Mouse (Mus musculus): ENCODE measurements around the gene Erc2. TPM values are rescaled to one million over a fixed set of nuclear protein-coding genes. Genes with fewer than 3 reads are reported as not detected.
A peak's percentile ranks its signal among the peaks of the same experiment; 100 is the strongest.

Gene Erc2
- polyA plus RNA-seq, 1 experiment from 2014 or later = 33.1 TPM

GRCm38 (mm10) chr14:27987422-27987821 lies 365.2 kb downstream of the Erc2 start:
- Histone ChIP-seq H3K4me1 (no peaks in the 10 kb centered on the region), H3K4me3 (no peak overlapping the region), H3K9me3 (no peaks in the 10 kb centered on the region), H3K27me3 (replicated peaks) (no peaks in the 10 kb centered on the region), H3K4me2 (replicated peaks) (no peak overlapping the region), H3K27ac (no peak overlapping the region), H3K9ac (no peak overlapping the region), H3K36me3 (no peaks in the 10 kb centered on the region)
- ATAC-seq (ENCODE audit: low FRiP score, low read depth) = no peak
- 94% methylated on average over 1 of the region's 1 CpGs for WGBS

GRCm38 (mm10) chr14:27998551-27998950 lies 376.3 kb downstream of the Erc2 start:
- Histone ChIP-seq H3K9me3 (no peaks in the 10 kb centered on the region), H3K27me3 (replicated peaks) (no peaks in the 10 kb centered on the region), H3K4me2 (replicated peaks) (no peak overlapping the region), H3K4me3 (no peak overlapping the region), H3K9ac (no peak overlapping the region), H3K36me3 (no peaks in the 10 kb centered on the region), H3K27ac (no peak overlapping the region), H3K4me1 (no peaks in the 10 kb centered on the region)
- WGBS = 66% methylated on average over 3 of the region's 3 CpGs
- ATAC-seq (ENCODE audit: low FRiP score, low read depth) = no peak

- no peaks in the 10 kb centered on the region for H3K4me1 ChIP-seq
- H3K27ac ChIP-seq = no peak overlapping the region
- ATAC-seq (ENCODE audit: low FRiP score, low read depth) = no peak
- 58% methylated on average over 4 of the region's 4 CpGs for WGBS
- no peaks in the 10 kb centered on the region for H3K9me3 ChIP-seq
- H3K27me3 ChIP-seq (replicated peaks) = no peaks in the 10 kb centered on the region
- H3K9ac ChIP-seq = no peak overlapping the region
- no peak overlapping the region for H3K4me3 ChIP-seq
- H3K36me3 ChIP-seq = no peaks in the 10 kb centered on the region
- H3K4me2 ChIP-seq (replicated peaks) = no peak overlapping the region
These were observed 381.8 kb downstream of the Erc2 start for GRCm38 (mm10) chr14:28004023-28004422.

- H3K27ac ChIP-seq = no peak overlapping the region
- no peaks in the 10 kb centered on the region for H3K27me3 ChIP-seq (replicated peaks)
- H3K4me1 ChIP-seq = no peaks in the 10 kb centered on the region
- H3K36me3 ChIP-seq = no peaks in the 10 kb centered on the region
- no peaks in the 10 kb centered on the region for H3K9me3 ChIP-seq
- H3K9ac ChIP-seq = no peak overlapping the region
- H3K4me3 ChIP-seq = no peak overlapping the region
- no peak for ATAC-seq (ENCODE audit: low FRiP score, low read depth)
- WGBS = 88% methylated on average over 10 of the region's 10 CpGs
- no peak overlapping the region for H3K4me2 ChIP-seq (replicated peaks)
These were observed 388.5 kb downstream of the Erc2 start for GRCm38 (mm10) chr14:28010536-28011280.

GRCm38 (mm10) chr14:28023199-28023598 lies 401.0 kb downstream of the Erc2 start:
- 92% methylated on average over 6 of the region's 6 CpGs for WGBS
- Histone ChIP-seq H3K9ac (no peak overlapping the region), H3K4me1 (no peaks in the 10 kb centered on the region), H3K9me3 (no peaks in the 10 kb centered on the region), H3K36me3 (no peaks in the 10 kb centered on the region), H3K4me2 (replicated peaks) (no peak overlapping the region), H3K27me3 (replicated peaks) (no peaks in the 10 kb centered on the region), H3K27ac (no peak overlapping the region), H3K4me3 (no peak overlapping the region)
- no peak for ATAC-seq (ENCODE audit: low FRiP score, low read depth)

GRCm38 (mm10) chr14:28030870-28031269 lies 408.6 kb downstream of the Erc2 start:
- no peak for ATAC-seq (ENCODE audit: low FRiP score, low read depth)
- Histone ChIP-seq H3K4me3 (no peak overlapping the region), H3K4me1 (no peaks in the 10 kb centered on the region), H3K36me3 (no peaks in the 10 kb centered on the region), H3K27ac (no peak overlapping the region), H3K27me3 (replicated peaks) (no peaks in the 10 kb centered on the region), H3K4me2 (replicated peaks) (no peak overlapping the region), H3K9ac (no peak overlapping the region), H3K9me3 (no peaks in the 10 kb centered on the region)
- whole genome bisulfite sequencing = 57% methylated on average over 1 of the region's 1 CpGs

GRCm38 (mm10) chr14:28035013-28035412 lies 412.8 kb downstream of the Erc2 start:
- no peak overlapping the region for H3K9ac ChIP-seq
- no peak overlapping the region for H3K27ac ChIP-seq
- H3K4me3 ChIP-seq = no peak overlapping the region
- no peaks in the 10 kb centered on the region for H3K4me1 ChIP-seq
- no peak overlapping the region for H3K4me2 ChIP-seq (replicated peaks)
- H3K27me3 ChIP-seq (replicated peaks) = no peaks in the 10 kb centered on the region
- ATAC-seq (ENCODE audit: low FRiP score, low read depth) = no peak
- no peaks in the 10 kb centered on the region for H3K9me3 ChIP-seq
- 84% methylated on average over 2 of the region's 2 CpGs for WGBS
- no peaks in the 10 kb centered on the region for H3K36me3 ChIP-seq

- 44% methylated on average over 4 of the region's 4 CpGs for WGBS
- no peaks in the 10 kb centered on the region for H3K36me3 ChIP-seq
These were observed 420.9 kb downstream of the Erc2 start for GRCm38 (mm10) chr14:28043095-28043494.

GRCm38 (mm10) chr14:28051646-28052045 lies 429.4 kb downstream of the Erc2 start:
- Histone ChIP-seq H3K9ac (no peak overlapping the region), H3K27me3 (replicated peaks) (no peaks in the 10 kb centered on the region), H3K36me3 (no peaks in the 10 kb centered on the region), H3K4me3 (no peak overlapping the region), H3K4me2 (replicated peaks) (no peak overlapping the region), H3K27ac (no peak overlapping the region), H3K4me1 (no peaks in the 10 kb centered on the region), H3K9me3 (no peaks in the 10 kb centered on the region)
- WGBS = 54% methylated on average over 5 of the region's 5 CpGs
- ATAC-seq (ENCODE audit: low FRiP score, low read depth) = no peak

More at GRCm38 (mm10) chr14:28043095-28043494, 420.9 kb downstream of the Erc2 start:
- no peak overlapping the region for H3K9ac ChIP-seq
- H3K4me3 ChIP-seq = no peak overlapping the region
- H3K4me1 ChIP-seq = peaks cover 9% of the 10 kb centered on the region
- no peaks in the 10 kb centered on the region for H3K9me3 ChIP-seq
- no peak overlapping the region for H3K4me2 ChIP-seq (replicated peaks)
- no peaks in the 10 kb centered on the region for H3K27me3 ChIP-seq (replicated peaks)
- ATAC-seq (ENCODE audit: low FRiP score, low read depth) = no peak
- H3K27ac ChIP-seq = no peak overlapping the region

GRCm38 (mm10) chr14:28057159-28057884 lies 435.1 kb downstream of the Erc2 start:
- Histone ChIP-seq H3K9me3 (no peaks in the 10 kb centered on the region), H3K9ac (no peak overlapping the region), H3K4me3 (no peak overlapping the region), H3K27me3 (replicated peaks) (no peaks in the 10 kb centered on the region), H3K36me3 (no peaks in the 10 kb centered on the region), H3K4me1 (peaks cover 12% of the 10 kb centered on the region), H3K4me2 (replicated peaks) (peak overlapping the region; percentile 33; the same call in 1 of the 2 replicates), H3K27ac (no peak overlapping the region)
- 40% methylated on average over 11 of the region's 11 CpGs for WGBS
- no peak for ATAC-seq (ENCODE audit: low FRiP score, low read depth)

GRCm38 (mm10) chr14:28057885-28058860 lies 435.9 kb downstream of the Erc2 start:
- Histone ChIP-seq H3K4me1 (peaks cover 12% of the 10 kb centered on the region), H3K27ac (no peak overlapping the region), H3K9ac (no peak overlapping the region), H3K36me3 (no peaks in the 10 kb centered on the region), H3K4me3 (no peak overlapping the region), H3K27me3 (replicated peaks) (no peaks in the 10 kb centered on the region), H3K9me3 (no peaks in the 10 kb centered on the region), H3K4me2 (replicated peaks) (peak overlapping the region; percentile 33)
- ATAC-seq (ENCODE audit: low FRiP score, low read depth) = peak; percentile 86
- WGBS = 8% methylated on average over 18 of the region's 18 CpGs

- Histone ChIP-seq H3K36me3 (no peaks in the 10 kb centered on the region), H3K4me3 (no peak overlapping the region), H3K9me3 (no peaks in the 10 kb centered on the region), H3K27ac (no peak overlapping the region), H3K4me1 (peaks cover 12% of the 10 kb centered on the region), H3K4me2 (replicated peaks) (no peak overlapping the region), H3K9ac (no peak overlapping the region), H3K27me3 (replicated peaks) (no peaks in the 10 kb centered on the region)
- WGBS = 73% methylated on average over 4 of the region's 4 CpGs
- no peak for ATAC-seq (ENCODE audit: low FRiP score, low read depth)
These were observed 438.7 kb downstream of the Erc2 start for GRCm38 (mm10) chr14:28060891-28061290.

Measured in neural tube, embryonic 12.5 days (tissue).